Mouse (Mus musculus): ENCODE data around the gene Cib3.

- TF ChIP-seq CTCF (IDR thresholded peaks at IDR 0.05; ENCODE audit: borderline replicate concordance, insufficient read depth, low read length) (no peak), POLR2A (IDR thresholded peaks at IDR 0.05; ENCODE audit: low read depth, low read length) (peak; percentile 88)
Measured at GRCm38 (mm10) chr8:72160707-72161697, 51.6 kb downstream of the Cib3 start, which contains the start of gene Rab8a.

Measured in embryonic fibroblast, embryonic 13.5 days (primary cell).